Mouse (Mus musculus): Measurements from ENCODE around the gene Gpx1.

- TF ChIP-seq CTCF (IDR thresholded peaks at IDR 0.05; ENCODE audit: low read depth) (no peak), EP300 (optimal IDR thresholded peaks at IDR 0.05) (no peak)
These were observed 5.1 kb downstream of the Gpx1 start for GRCm38 (mm10) chr9:108343835-108344234.
